Mouse (Mus musculus): Measurements from ENCODE around the gene Prkcg. TPM values are rescaled to one million over a fixed set of nuclear protein-coding genes. Genes with fewer than 3 reads are reported as not detected.

Prkcg gene
- polyA plus RNA-seq (2012; fragmentation: generic; extraction: Trizol), result 1 to 10 TPM in 1 of 2 experiments, under 1 TPM in 1; 0.19 to 2.2 TPM

DNA sequence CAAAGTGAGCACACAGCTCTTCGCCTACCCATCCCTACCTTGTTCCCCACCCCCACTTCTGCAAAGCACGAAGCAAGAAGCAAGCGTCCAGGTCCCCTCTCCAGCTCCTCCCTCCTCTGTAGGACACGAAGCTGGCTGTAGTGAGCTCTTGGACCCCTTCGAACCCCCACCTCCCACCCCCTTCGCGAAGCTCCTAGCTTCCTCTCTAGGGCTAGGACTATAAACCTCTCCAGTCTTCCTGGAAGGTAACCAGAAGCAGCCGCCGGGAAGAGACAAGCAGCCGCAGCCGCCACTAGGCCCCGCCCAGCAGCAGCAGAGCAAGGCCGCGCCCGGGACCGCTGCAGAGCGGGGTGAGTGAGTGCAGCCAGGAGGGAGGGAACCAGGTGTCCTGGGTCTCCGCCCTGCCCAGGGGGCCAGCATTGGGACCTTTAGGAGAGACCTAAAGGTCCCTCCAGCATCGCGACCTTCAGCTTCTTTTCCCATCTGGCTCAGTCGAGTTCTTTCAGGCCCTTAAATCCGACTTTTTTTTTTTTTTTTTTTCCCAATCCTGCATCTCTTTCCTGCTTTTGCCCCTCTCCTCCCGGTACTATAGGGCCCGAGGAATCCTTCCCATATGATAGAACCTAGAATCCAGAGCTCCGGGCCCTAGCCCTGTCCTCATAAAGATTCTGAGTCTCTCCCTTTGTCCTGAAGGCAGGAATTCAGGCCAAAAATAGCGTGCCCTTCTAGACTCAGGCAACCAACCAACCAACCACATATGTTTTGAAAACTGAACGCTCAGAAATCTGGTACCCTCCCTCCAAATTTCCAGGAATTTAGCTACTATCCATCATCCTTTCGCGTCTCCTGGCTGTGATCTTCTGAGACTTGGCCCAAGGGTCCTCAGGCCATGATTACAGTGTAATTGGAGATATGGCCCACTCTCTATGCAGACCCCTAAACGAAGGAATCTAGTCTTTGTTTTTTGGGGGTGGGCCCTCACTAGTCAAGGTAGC is at the start of gene Prkcg, which contains the start of gene Myadm:
Gene Prkcg (plus strand): TSS at position 204 of the 995 bp plus-strand sequence.
Gene Myadm (plus strand): TSS at position 105 of the 995 bp plus-strand sequence.

DNA sequence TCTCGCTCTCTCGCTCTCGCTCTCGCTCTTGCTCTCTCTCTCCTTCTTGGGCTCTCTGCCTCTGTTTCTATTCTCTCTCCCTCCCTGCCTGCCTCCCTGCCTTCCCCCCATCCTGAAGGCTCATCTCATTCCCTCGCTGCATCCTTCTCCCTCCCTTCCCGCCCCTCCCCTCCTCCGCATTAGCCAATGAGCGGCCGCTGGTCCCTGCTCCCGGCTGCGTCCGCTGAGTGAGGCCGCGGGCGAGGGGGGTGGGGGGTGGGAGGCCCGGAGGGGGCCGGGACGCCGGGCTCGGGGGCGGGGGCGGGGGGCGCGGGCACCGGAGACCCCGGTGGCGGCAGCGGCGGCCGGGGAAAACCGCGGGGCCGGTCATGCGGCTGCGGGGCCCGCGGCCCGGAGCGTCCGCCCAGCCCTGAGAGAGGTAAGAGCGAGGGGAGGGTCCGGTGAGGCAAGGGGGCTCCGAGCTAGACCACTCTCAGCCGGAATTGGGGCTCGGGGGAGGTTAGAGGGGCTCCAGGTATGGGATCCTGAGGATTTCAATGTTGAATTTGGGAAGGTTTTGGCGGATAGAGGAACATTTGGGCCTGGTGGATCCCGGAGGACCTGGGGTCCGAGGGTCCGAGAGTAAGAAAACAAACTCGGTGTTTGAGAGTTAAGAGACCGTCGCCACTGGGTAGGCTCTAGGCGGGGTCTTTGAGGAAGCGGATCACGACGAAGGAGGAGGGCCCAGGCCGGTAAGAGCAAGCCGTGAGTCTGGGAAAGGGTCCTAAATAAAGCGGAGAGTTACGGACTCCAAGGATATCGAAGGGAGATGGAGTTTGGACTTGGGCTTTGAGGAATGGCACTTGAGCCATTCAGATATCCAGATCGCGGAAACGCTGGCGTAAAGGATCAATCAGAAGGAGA is 43.9 kb downstream of the Prkcg start, which contains the start of gene Cacng7:
Gene Cacng7 (plus strand): TSS at position 337 of the 903 bp plus-strand sequence.

Other genes with a start within 250 kb of the Prkcg start
- under 1 TPM in 1 of 2 experiments, not detected in 1; 0.01 TPM for gene AU018091, start 120.0 kb upstream of the Prkcg start, polyA plus RNA-seq (2012; fragmentation: generic; extraction: Trizol)
- gene Nlrp12, start 39.4 kb upstream of the Prkcg start, polyA plus RNA-seq (2012; fragmentation: generic; extraction: Trizol), result not detected
- gene Myadm, start 99 bp upstream of the Prkcg start, polyA plus RNA-seq (2012; fragmentation: generic; extraction: Trizol), result 100 to 1,000 TPM in 1 of 2 experiments, 10 to 100 TPM in 1; 47.4 to 122 TPM
- gene Cacng7, start 43.8 kb downstream of the Prkcg start, polyA plus RNA-seq (2012; fragmentation: generic; extraction: Trizol), result 1 to 10 TPM in 1 of 2 experiments, under 1 TPM in 1; 0.26 to 3.6 TPM
- gene Cacng8, start 101.5 kb downstream of the Prkcg start, polyA plus RNA-seq (2012; fragmentation: generic; extraction: Trizol), result under 1 TPM in 1 of 2 experiments, not detected in 1; 0.04 TPM
- not detected for gene Cacng6, start 135.0 kb downstream of the Prkcg start, polyA plus RNA-seq (2012; fragmentation: generic; extraction: Trizol)
- gene Tarm1, start 213.4 kb downstream of the Prkcg start, polyA plus RNA-seq (2012; fragmentation: generic; extraction: Trizol), result not detected